Mouse (Mus musculus) heart, embryonic 12.5 days (tissue): Measurements from ENCODE around the gene Ttc19. TPM values are rescaled to one million over a fixed set of nuclear protein-coding genes. Genes with fewer than 3 reads are reported as not detected.

Source experiments
- ATAC-seq: fragments of 200-750 bp; cut with Nextera tagmentation; 2 replicates; pipeline ENCODE4 v1.8.0; 2017; ENCODE audit warnings: moderate TSS enrichment, moderate library complexity; ENCODE audit not compliant: insufficient number of reproducible peaks, low FRiP score
- H3K27ac ChIP-seq: fragments of 300-500 bp; sonication (generic); 2 replicates; pipeline ENCODE4 v1.5.1; 2016; ENCODE audit warnings: mild to moderate bottlenecking, moderate library complexity; ENCODE audit not compliant: poor library complexity, severe bottlenecking
- H3K27me3 ChIP-seq: fragments of 300-500 bp; sonication (generic); replicated peaks from 2 replicates; pipeline ENCODE4 v1.6.1; 2016; ENCODE audit warnings: mild to moderate bottlenecking, moderate library complexity
- H3K36me3 ChIP-seq: fragments of 300-500 bp; sonication (generic); 2 replicates; pipeline ENCODE4 v1.6.1; 2016; ENCODE audit warnings: mild to moderate bottlenecking, moderate library complexity
- H3K4me1 ChIP-seq: fragments of 300-500 bp; sonication (generic); replicated peaks from 2 replicates; pipeline ENCODE4 v1.6.1; 2016; ENCODE audit warnings: mild to moderate bottlenecking
- H3K4me2 ChIP-seq: fragments of 300-500 bp; sonication (generic); 2 replicates; pipeline ENCODE4 v1.6.1; 2016; ENCODE audit warnings: mild to moderate bottlenecking, moderate library complexity
- H3K4me3 ChIP-seq: fragments of 300-500 bp; sonication (generic); 2 replicates; pipeline ENCODE4 v1.5.1; 2016; ENCODE audit warnings: mild to moderate bottlenecking
- H3K9ac ChIP-seq: fragments of 300-500 bp; sonication (generic); 2 replicates; pipeline ENCODE4 v1.6.1; 2016; ENCODE audit warnings: mild to moderate bottlenecking, moderate library complexity
- H3K9me3 ChIP-seq: fragments of 300-500 bp; sonication (generic); replicated peaks from 2 replicates; pipeline ENCODE4 v1.6.1; 2016; ENCODE audit warnings: mild to moderate bottlenecking, moderate library complexity
- WGBS: fragments of 180-500 bp; shearing (Covaris S2); methylation state at CpG from one replicate; pipeline ENCODE4 v1.1.7; 2016; 5-methylcytosine and 5-hydroxymethylcytosine counted together
- polyA plus RNA-seq: library from polyadenylated mRNA; unstranded; fragments of >200 nt; fragmentation: Nextera tagmentation; extraction: Ambion mirVana; gene quantifications from 2 replicates; pipeline ENCODE4 v1.2.1, GENCODE M21; 2016

Gene Ttc19
- 20.7 and 23.2 TPM in 2 replicates for polyA plus RNA-seq

DNA sequence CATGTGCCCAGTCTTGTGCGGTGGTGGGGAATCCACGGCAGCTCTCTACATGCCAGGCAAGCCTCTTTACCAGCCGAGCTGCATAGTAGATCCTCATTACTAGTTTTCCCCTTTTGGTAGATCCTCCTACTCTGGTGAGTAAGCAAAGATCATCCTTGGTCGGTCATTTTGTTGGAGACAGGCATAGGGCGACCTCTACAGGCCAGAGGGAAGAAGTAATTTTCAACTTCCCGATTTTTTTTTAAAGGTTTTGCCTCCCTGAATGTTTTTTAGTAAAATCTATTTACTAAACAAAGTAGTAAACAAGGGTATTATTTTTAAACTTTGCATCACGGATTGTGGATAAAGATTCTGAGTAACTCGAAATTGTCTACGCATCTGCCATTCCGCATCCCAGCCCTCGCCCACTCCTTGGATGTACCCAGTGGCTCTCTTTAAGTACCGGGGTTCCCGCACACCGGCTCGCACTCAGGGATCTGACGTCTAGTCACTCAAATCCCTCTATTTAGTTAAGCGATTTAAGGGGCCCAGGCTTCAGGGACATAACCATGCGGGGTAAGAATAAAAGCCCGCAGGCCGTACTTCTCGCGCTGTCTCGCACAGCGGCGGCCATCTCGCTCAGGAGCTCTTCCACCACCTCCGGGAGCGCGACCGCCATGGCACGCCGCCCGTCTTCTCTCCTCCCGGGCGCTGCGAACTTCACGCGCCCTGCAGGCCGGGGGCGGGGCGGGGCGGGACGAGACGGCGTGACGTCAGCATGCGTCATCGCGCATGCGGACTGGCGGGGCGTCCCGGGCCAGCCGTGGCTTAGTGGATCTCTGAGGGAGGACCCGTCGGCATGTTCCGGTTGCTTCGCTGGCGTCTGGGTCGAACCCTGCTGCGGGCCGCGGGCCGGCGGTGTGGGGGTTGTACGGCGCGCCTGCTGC, at the start of gene Ttc19, which contains the start of gene Zswim7:
TSS of gene Ttc19 (plus strand) at position 799 of the 926 bp plus-strand sequence.
TSS of gene Zswim7 (minus strand) at position 701 of the 926 bp plus-strand sequence.
- Histone ChIP-seq H3K9me3 (0 out of 2 replicates have a peak, but pooled peaks cover 4% of the 10 kb centered on the region), H3K27ac (peak within 1 kb of the TSS; percentile 79), H3K36me3 (peaks cover 22% of the 10 kb centered on the region), H3K4me1 (peaks cover 8% of the 10 kb centered on the region), H3K4me3 (peak within 1 kb of the TSS; percentile 88), H3K9ac (peak within 1 kb of the TSS; percentile 81), H3K4me2 (peak within 1 kb of the TSS; percentile 78), H3K27me3 (no peaks in the 10 kb centered on the region)
- ATAC-seq: peak; percentile 99
- under 1% methylated on average over 68 of the region's 68 CpGs for WGBS

- ATAC-seq: no peak
- WGBS: 68% methylated on average over 12 of the region's 12 CpGs
These were observed 40.5 kb upstream of the Ttc19 start for GRCm38 (mm10) chr11:62240631-62241261.

GRCm38 (mm10) chr11:62243871-62244270, 37.4 kb upstream of the Ttc19 start:
- H3K27me3 ChIP-seq: peaks cover 4% of the 10 kb centered on the region
- no peak overlapping the region for H3K27ac ChIP-seq
- peaks cover 4% of the 10 kb centered on the region for H3K9me3 ChIP-seq
- no peak overlapping the region for H3K4me3 ChIP-seq
- H3K4me2 ChIP-seq: no peak overlapping the region
- H3K9ac ChIP-seq: no peak overlapping the region
- whole genome bisulfite sequencing: 83% methylated on average over 8 of the region's 8 CpGs
- no peaks in the 10 kb centered on the region for H3K36me3 ChIP-seq
- ATAC-seq: no peak
- peaks cover 8% of the 10 kb centered on the region; the same call in 1 of the 2 replicates for H3K4me1 ChIP-seq

More at GRCm38 (mm10) chr11:62240631-62241261, 40.5 kb upstream of the Ttc19 start:
- H3K9me3 ChIP-seq: peaks cover 3% of the 10 kb centered on the region
- no peaks in the 10 kb centered on the region for H3K4me1 ChIP-seq
- no peaks in the 10 kb centered on the region for H3K36me3 ChIP-seq
- no peak overlapping the region for H3K9ac ChIP-seq
- no peak overlapping the region for H3K27ac ChIP-seq
- H3K4me3 ChIP-seq: no peak overlapping the region
- H3K4me2 ChIP-seq: no peak overlapping the region
- H3K27me3 ChIP-seq: peaks cover 6% of the 10 kb centered on the region; the same call in 1 of the 2 replicates

GRCm38 (mm10) chr11:62244471-62244870, 36.8 kb upstream of the Ttc19 start:
- no peak overlapping the region for H3K27ac ChIP-seq
- WGBS: 80% methylated on average over 4 of the region's 4 CpGs
- no peak for ATAC-seq

GRCm38 (mm10) chr11:62247759-62248400, 33.4 kb upstream of the Ttc19 start:
- peak overlapping the region; percentile 71 for H3K9ac ChIP-seq
- H3K9me3 ChIP-seq: peaks cover 4% of the 10 kb centered on the region
- peak overlapping the region; percentile 58 for H3K4me3 ChIP-seq
- no peak overlapping the region for H3K27ac ChIP-seq
- H3K27me3 ChIP-seq: peaks cover 36% of the 10 kb centered on the region
- H3K4me1 ChIP-seq: peaks cover 20% of the 10 kb centered on the region
- peak overlapping the region; percentile 99 for H3K4me2 ChIP-seq
- no peak for ATAC-seq
- 36% methylated on average over 18 of the region's 18 CpGs for WGBS
- H3K36me3 ChIP-seq: no peaks in the 10 kb centered on the region

More at GRCm38 (mm10) chr11:62244471-62244870, 36.8 kb upstream of the Ttc19 start:
- peaks cover 14% of the 10 kb centered on the region for H3K4me1 ChIP-seq
- H3K27me3 ChIP-seq: peaks cover 8% of the 10 kb centered on the region
- H3K4me2 ChIP-seq: no peak overlapping the region
- peaks cover 4% of the 10 kb centered on the region for H3K9me3 ChIP-seq
- H3K4me3 ChIP-seq: no peak overlapping the region
- no peak overlapping the region for H3K9ac ChIP-seq
- H3K36me3 ChIP-seq: no peaks in the 10 kb centered on the region

DNA sequence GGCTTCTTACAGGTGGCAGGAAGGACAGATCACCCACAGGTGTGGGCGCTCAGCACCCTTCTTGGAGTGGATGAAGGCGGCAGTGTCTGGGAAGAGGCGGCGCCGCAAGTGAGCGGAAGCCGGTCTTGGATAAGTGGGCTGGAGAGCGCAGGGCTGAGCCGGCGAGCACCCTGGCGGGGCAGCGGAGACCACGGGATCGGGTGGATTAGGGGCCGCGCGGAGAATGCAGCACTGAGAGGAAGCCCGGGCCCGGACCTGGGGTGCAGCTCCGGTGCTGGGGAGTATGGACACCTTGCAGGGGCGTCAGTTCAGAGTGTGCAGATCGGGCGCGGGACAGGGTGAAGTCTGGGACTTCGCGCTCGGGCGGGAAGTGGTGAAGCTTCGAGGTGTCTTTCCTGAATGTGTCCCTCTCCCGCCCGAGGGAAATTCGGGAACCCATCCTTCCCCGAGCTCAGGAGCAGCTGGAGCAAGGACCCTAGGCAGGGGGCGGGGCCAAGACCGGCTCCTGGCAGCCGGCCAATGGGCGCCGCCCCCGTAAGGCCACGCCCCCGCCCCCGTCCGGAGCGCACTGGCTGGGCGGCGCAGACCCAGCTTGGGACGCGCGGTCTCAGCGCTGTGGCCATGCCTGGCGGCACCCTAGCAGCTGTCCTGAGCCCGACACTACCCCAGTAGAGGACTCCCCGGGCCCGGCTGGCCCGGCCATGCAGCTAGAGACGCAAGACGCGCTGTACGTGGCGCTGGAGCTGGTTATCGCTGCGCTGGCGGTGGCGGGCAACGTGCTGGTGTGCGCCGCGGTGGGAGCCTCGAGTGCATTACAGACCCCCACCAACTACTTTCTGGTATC, 32.6 kb upstream of the Ttc19 start, which contains the start of gene Adora2b:
TSS of gene Adora2b (plus strand) at position 584 of the 844 bp plus-strand sequence.
- H3K36me3 ChIP-seq: no peaks in the 10 kb centered on the region
- H3K9ac ChIP-seq: peak within 1 kb of the TSS; percentile 71
- H3K27me3 ChIP-seq: peaks cover 41% of the 10 kb centered on the region
- H3K27ac ChIP-seq: no peak within 1 kb of the TSS
- H3K9me3 ChIP-seq: peaks cover 4% of the 10 kb centered on the region
- under 1% methylated on average over 58 of the region's 69 CpGs for WGBS
- H3K4me3 ChIP-seq: peak within 1 kb of the TSS; percentile 58
- peak; percentile 92 for ATAC-seq
- peak within 1 kb of the TSS; percentile 99 for H3K4me2 ChIP-seq
- peaks cover 20% of the 10 kb centered on the region for H3K4me1 ChIP-seq

DNA sequence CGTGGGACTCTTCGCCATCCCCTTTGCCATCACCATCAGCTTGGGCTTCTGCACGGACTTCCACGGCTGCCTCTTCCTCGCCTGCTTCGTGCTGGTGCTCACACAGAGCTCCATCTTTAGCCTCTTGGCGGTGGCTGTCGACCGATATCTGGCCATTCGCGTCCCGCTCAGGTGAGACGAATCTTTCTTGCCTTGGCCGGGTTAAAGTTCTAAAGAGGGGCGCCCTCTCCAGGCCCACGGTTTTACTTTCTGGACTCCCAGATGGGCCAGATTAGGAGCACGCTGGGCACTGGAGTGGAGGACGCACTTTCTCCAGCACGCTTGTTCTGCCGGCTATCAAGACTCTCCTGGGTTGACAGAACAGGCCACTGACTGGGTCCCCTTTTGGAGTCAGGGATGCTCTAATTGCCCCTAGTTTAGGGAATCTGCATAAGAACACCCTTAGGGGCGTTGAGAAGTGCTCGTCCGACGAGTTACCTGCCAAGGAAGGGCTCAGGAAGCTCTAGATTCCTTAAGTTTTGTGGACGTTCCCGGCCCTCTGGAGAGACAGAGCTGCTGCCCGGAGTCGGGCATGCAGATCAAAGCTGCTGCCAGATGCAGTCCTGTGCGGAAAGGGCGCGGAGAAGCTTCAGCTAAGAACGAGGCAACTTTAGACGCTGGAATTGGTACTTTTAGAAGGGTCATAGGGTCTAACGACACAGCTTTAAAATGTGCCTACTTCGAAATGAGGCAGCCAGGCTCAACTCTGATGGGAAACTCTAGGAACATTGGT, 31.8 kb upstream of the Ttc19 start:
- H3K27ac ChIP-seq: no peak overlapping the region
- ATAC-seq: no peak
- WGBS: 4% methylated on average over 35 of the region's 35 CpGs

DNA sequence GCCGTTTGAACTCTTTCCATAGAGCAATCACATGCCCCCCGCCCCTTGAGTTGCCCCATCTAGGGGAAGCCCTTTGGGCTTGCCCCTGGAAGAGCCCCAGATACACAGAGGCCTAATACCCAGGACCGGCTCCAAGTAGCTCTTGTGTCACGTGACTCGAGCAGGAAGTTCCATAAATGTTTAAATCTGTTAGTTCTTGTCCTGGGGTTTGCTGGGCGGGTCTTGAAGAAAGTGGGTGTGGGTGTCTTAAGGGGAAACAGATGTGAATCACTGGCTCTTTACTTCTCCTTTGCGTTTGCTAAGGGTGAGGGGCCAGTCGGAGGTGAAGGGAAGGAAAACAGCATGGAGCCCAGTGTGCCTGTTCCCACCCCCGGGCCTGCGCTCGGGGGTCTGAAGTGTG, 30.2 kb upstream of the Ttc19 start:
- no peak overlapping the region for H3K27ac ChIP-seq
- no peaks in the 10 kb centered on the region for H3K36me3 ChIP-seq
- H3K4me3 ChIP-seq: no peak overlapping the region
- H3K9ac ChIP-seq: no peak overlapping the region
- peaks cover 56% of the 10 kb centered on the region for H3K27me3 ChIP-seq
- ATAC-seq: no peak
- 57% methylated on average over 11 of the region's 11 CpGs for WGBS
- H3K4me2 ChIP-seq: no peak overlapping the region
- peaks cover 20% of the 10 kb centered on the region for H3K4me1 ChIP-seq
- no peaks in the 10 kb centered on the region for H3K9me3 ChIP-seq

More for the DNA sequence above, 31.8 kb upstream of the Ttc19 start:
- H3K4me3 ChIP-seq: peak overlapping the region; percentile 58
- peaks cover 4% of the 10 kb centered on the region for H3K9me3 ChIP-seq
- H3K4me2 ChIP-seq: peak overlapping the region; percentile 99
- no peaks in the 10 kb centered on the region for H3K36me3 ChIP-seq
- peaks cover 20% of the 10 kb centered on the region for H3K4me1 ChIP-seq
- H3K27me3 ChIP-seq: peaks cover 47% of the 10 kb centered on the region
- H3K9ac ChIP-seq: peak overlapping the region; percentile 71

DNA sequence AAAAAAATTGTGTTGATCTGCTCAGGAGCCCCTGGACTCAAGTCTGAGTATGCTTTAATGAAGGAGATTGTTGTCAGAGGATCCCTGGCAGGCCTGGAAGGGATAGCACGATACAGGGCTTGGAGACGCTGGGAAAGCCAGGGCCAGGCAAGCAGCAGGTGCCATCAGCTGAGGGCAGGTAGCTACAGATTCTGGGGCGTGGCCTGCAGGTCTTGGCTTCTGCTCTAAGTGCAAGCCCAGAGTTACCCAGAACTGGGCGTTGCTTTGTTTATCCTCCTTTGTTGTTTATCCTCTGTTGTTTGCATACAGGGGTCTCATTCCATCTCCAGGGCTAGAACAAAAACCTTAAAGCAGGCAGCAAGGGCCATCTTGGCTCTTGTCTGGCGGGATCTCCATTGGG, 27.9 kb upstream of the Ttc19 start:
- Histone ChIP-seq H3K27ac (no peak overlapping the region), H3K36me3 (no peaks in the 10 kb centered on the region), H3K27me3 (peaks cover 56% of the 10 kb centered on the region), H3K9ac (no peak overlapping the region), H3K4me1 (peaks cover 17% of the 10 kb centered on the region), H3K4me3 (no peak overlapping the region), H3K4me2 (no peak overlapping the region), H3K9me3 (no peaks in the 10 kb centered on the region)
- WGBS: 77% methylated on average over 5 of the region's 5 CpGs
- ATAC-seq: no peak
